Mouse (Mus musculus) G1E (cell line): ENCODE measurements at regions not wholly inside any gene's neighbourhood (a gene's known extent, or its start where the extent isn't known, plus 50 kb on each side); places are given as distances from the start of the nearest gene placed in this dataset.
A peak's percentile ranks its signal among the peaks of the same experiment; 100 is the strongest.

Experiments used
- ATAC-seq: 2 replicates; pipeline ENCODE4 v1.8.0; 2016; ENCODE audit warnings: mild to moderate bottlenecking; ENCODE audit not compliant: insufficient number of reproducible peaks, poor library complexity, low FRiP score, severe bottlenecking; ENCODE audit errors: extremely low read depth
- DNase-seq: peaks from one replicate; pipeline ENCODE4 v3.0.0; 2012; ENCODE audit warnings: low spot score
- H3K27me3 ChIP-seq: 2 replicates; pipeline ENCODE4 v1.6.1; 2012; ENCODE audit warnings: mild to moderate bottlenecking, low read length, inconsistent platforms; ENCODE audit not compliant: insufficient read depth
- H3K36me3 ChIP-seq: replicated peaks from 2 replicates; pipeline ENCODE3; 2012; ENCODE audit warnings: mild to moderate bottlenecking, inconsistent platforms
- H3K4me1 ChIP-seq: 2 replicates; pipeline ENCODE4 v1.6.1; 2012; ENCODE audit warnings: low read depth, low read length, inconsistent platforms, mixed read lengths; ENCODE audit not compliant: insufficient read depth
- H3K4me3 ChIP-seq: 2 replicates; pipeline ENCODE4 v1.5.1; 2012; ENCODE audit warnings: low read depth, mild to moderate bottlenecking, inconsistent platforms, low read length, moderate library complexity, mixed read lengths
- H3K9me3 ChIP-seq: replicated peaks from 2 replicates; pipeline ENCODE4 v1.6.1; 2012; ENCODE audit warnings: inconsistent platforms
- CTCF ChIP-seq: IDR thresholded peaks from 2 replicates; pipeline ENCODE4 v1.5.1; 2012; ENCODE audit warnings: low read depth, low read length, inconsistent platforms, mixed read lengths
- GATA1 ChIP-seq: IDR thresholded peaks from 2 replicates; pipeline ENCODE4 v1.6.1; 2012; ENCODE audit warnings: borderline replicate concordance, low read length, inconsistent platforms, mixed read lengths
- GATA2 ChIP-seq: IDR thresholded peaks from 2 replicates; pipeline ENCODE4 v1.6.1; 2012; ENCODE audit warnings: low read depth, low read length, inconsistent platforms, borderline replicate concordance
- POLR2AphosphoS5 ChIP-seq: IDR thresholded peaks from 2 replicates; pipeline ENCODE4 v1.6.1; 2012; ENCODE audit warnings: low read depth, low read length, inconsistent platforms; ENCODE audit not compliant: insufficient replicate concordance
- TAL1 ChIP-seq: conservative IDR thresholded peaks from 2 replicates; pipeline ENCODE4 v1.6.1; 2012; ENCODE audit warnings: low read depth, low read length, inconsistent platforms, mixed read lengths

- Histone ChIP-seq H3K4me3 (no peak overlapping the region), H3K27me3 (peaks cover 9% of the 10 kb centered on the region; the same call in 1 of the 2 replicates), H3K36me3 (no peaks in the 10 kb centered on the region), H3K4me1 (peaks cover 55% of the 10 kb centered on the region), H3K9me3 (peaks cover 8% of the 10 kb centered on the region)
- peak; percentile 46 for TF ChIP-seq TAL1
- no peak for TF ChIP-seq GATA1
- DNase-seq = no peak
- no peak for ATAC-seq
These were observed 226.2 kb downstream of the Sp3 start for GRCm38 (mm10) chr2:72753788-72754713.

GRCm38 (mm10) chr2:72763454-72763853, 216.8 kb downstream of the Sp3 start:
- no peak for DNase-seq
- TF ChIP-seq GATA1 = no peak
- TF ChIP-seq POLR2AphosphoS5 = no peak
- no peak for TF ChIP-seq GATA2
- TF ChIP-seq CTCF = no peak
- no peak for TF ChIP-seq TAL1
- no peak for ATAC-seq
- H3K36me3 ChIP-seq = no peaks in the 10 kb centered on the region
- H3K9me3 ChIP-seq = no peaks in the 10 kb centered on the region
- peaks cover 13% of the 10 kb centered on the region for H3K4me1 ChIP-seq
- peaks cover 19% of the 10 kb centered on the region; the same call in 1 of the 2 replicates for H3K27me3 ChIP-seq
- no peak overlapping the region for H3K4me3 ChIP-seq

- Histone ChIP-seq H3K27me3 (peaks cover 25% of the 10 kb centered on the region), H3K4me3 (no peak overlapping the region), H3K4me1 (peaks cover 9% of the 10 kb centered on the region), H3K36me3 (no peaks in the 10 kb centered on the region), H3K9me3 (no peaks in the 10 kb centered on the region)
- no peak for TF ChIP-seq CTCF
- no peak for TF ChIP-seq GATA2
- TF ChIP-seq GATA1 = no peak
- TF ChIP-seq POLR2AphosphoS5 = no peak
- no peak for DNase-seq
- ATAC-seq = no peak
These were observed 211.1 kb downstream of the Sp3 start for GRCm38 (mm10) chr2:72769030-72769630.

GRCm38 (mm10) chr2:72773401-72773800, 206.8 kb downstream of the Sp3 start:
- Histone ChIP-seq H3K9me3 (no peaks in the 10 kb centered on the region), H3K27me3 (peaks cover 16% of the 10 kb centered on the region), H3K4me1 (peaks cover 6% of the 10 kb centered on the region), H3K4me3 (no peak overlapping the region), H3K36me3 (no peaks in the 10 kb centered on the region)
- ATAC-seq (no peak), DNase-seq (no peak)
- no peak for TF ChIP-seq POLR2AphosphoS5
- TF ChIP-seq GATA1 = no peak
- no peak for TF ChIP-seq CTCF
- no peak for TF ChIP-seq TAL1
- no peak for TF ChIP-seq GATA2

- no peak for DNase-seq
- Histone ChIP-seq H3K4me1 (peaks cover 14% of the 10 kb centered on the region), H3K27me3 (peaks cover 15% of the 10 kb centered on the region), H3K4me3 (no peak overlapping the region), H3K36me3 (no peaks in the 10 kb centered on the region), H3K9me3 (no peaks in the 10 kb centered on the region)
- ATAC-seq = no peak
- TF ChIP-seq GATA2 (no peak), GATA1 (no peak), CTCF (peak; percentile 48; the same call in 1 of the 2 replicates), POLR2AphosphoS5 (no peak), TAL1 (no peak)
These were observed 202.9 kb downstream of the Sp3 start for GRCm38 (mm10) chr2:72777330-72777729.

- H3K4me1 ChIP-seq = peaks cover 14% of the 10 kb centered on the region
- TF ChIP-seq GATA1 = no peak
- no peak for TF ChIP-seq CTCF
- no peak for TF ChIP-seq TAL1
- no peak for TF ChIP-seq GATA2
- TF ChIP-seq POLR2AphosphoS5 = no peak
- peaks cover 18% of the 10 kb centered on the region for H3K27me3 ChIP-seq
- ATAC-seq (no peak), DNase-seq (no peak)
- no peaks in the 10 kb centered on the region for H3K9me3 ChIP-seq
- no peak overlapping the region for H3K4me3 ChIP-seq
- no peaks in the 10 kb centered on the region for H3K36me3 ChIP-seq
These were observed 202.3 kb downstream of the Sp3 start for GRCm38 (mm10) chr2:72777806-72778510.
